Mouse (Mus musculus): Measurements from ENCODE around the gene Ndp. TPM values are rescaled to one million over a fixed set of nuclear protein-coding genes. Genes with fewer than 3 reads are reported as not detected.

Ndp gene
- polyA plus RNA-seq, 1 experiment from 2014 or later, result 8.6 TPM

- Histone ChIP-seq H3K27me3 (no peaks in the 10 kb centered on the region), H3K36me3 (no peaks in the 10 kb centered on the region), H3K9me3 (no peaks in the 10 kb centered on the region), H3K9ac (no peak overlapping the region), H3K4me1 (replicated peaks) (no peaks in the 10 kb centered on the region), H3K27ac (replicated peaks) (no peak overlapping the region), H3K4me3 (no peak overlapping the region), H3K4me2 (no peak overlapping the region)
- no peak for ATAC-seq (ENCODE audit: low read depth)
- WGBS, result 95% methylated on average over 2 of the region's 2 CpGs
Observed at GRCm38 (mm10) chrX:16846034-16846433, 65.5 kb downstream of the Ndp start.

- H3K27ac ChIP-seq (replicated peaks), result no peak overlapping the region
- no peaks in the 10 kb centered on the region for H3K4me1 ChIP-seq (replicated peaks)
- H3K4me2 ChIP-seq, result no peak overlapping the region
- H3K36me3 ChIP-seq, result no peaks in the 10 kb centered on the region
- no peak overlapping the region for H3K4me3 ChIP-seq
- H3K27me3 ChIP-seq, result no peaks in the 10 kb centered on the region
- ATAC-seq (ENCODE audit: low read depth), result no peak
- WGBS, result 89% methylated on average over 2 of the region's 2 CpGs
- H3K9me3 ChIP-seq, result no peaks in the 10 kb centered on the region
- no peak overlapping the region for H3K9ac ChIP-seq
Observed at GRCm38 (mm10) chrX:16841443-16841842, 70.1 kb downstream of the Ndp start.

- no peak overlapping the region for H3K4me3 ChIP-seq
- H3K4me2 ChIP-seq, result no peak overlapping the region
- no peak for ATAC-seq (ENCODE audit: low read depth)
- no peaks in the 10 kb centered on the region for H3K36me3 ChIP-seq
- no peaks in the 10 kb centered on the region for H3K4me1 ChIP-seq (replicated peaks)
- no peak overlapping the region for H3K27ac ChIP-seq (replicated peaks)
- WGBS, result 75% methylated on average over 1 of the region's 1 CpGs
- H3K9ac ChIP-seq, result no peak overlapping the region
- H3K9me3 ChIP-seq, result no peaks in the 10 kb centered on the region
- no peaks in the 10 kb centered on the region for H3K27me3 ChIP-seq
Observed at GRCm38 (mm10) chrX:16837293-16837692, 74.3 kb downstream of the Ndp start.

- Histone ChIP-seq H3K4me1 (replicated peaks) (no peaks in the 10 kb centered on the region), H3K9me3 (no peaks in the 10 kb centered on the region), H3K9ac (no peak overlapping the region), H3K36me3 (no peaks in the 10 kb centered on the region), H3K27me3 (no peaks in the 10 kb centered on the region), H3K4me2 (no peak overlapping the region), H3K4me3 (no peak overlapping the region), H3K27ac (replicated peaks) (no peak overlapping the region)
- no peak for ATAC-seq (ENCODE audit: low read depth)
Observed at GRCm38 (mm10) chrX:16836488-16837082, 75.0 kb downstream of the Ndp start.

Other genes with a start within 250 kb of the Ndp start
- gene Maob, start 94.4 kb downstream of the Ndp start, polyA plus RNA-seq (2015; fragmentation: Nextera tagmentation; extraction: Ambion mirVana), result 3.0 and 3.3 TPM in 2 replicates